Mouse (Mus musculus) forebrain, embryonic 12.5 days (tissue): ENCODE data around the gene Olfr1263. TPM values are rescaled to one million over a fixed set of nuclear protein-coding genes. Genes with fewer than 3 reads are reported as not detected.

Experiments used
- ATAC-seq: fragments of 200-750 bp; cut with Nextera tagmentation; 2 replicates; pipeline ENCODE4 v1.8.0; 2017; ENCODE audit warnings: moderate TSS enrichment; ENCODE audit not compliant: low FRiP score
- H3K27ac ChIP-seq: fragments of 300-500 bp; sonication (generic); 2 replicates; pipeline ENCODE4 v1.5.1; 2016; ENCODE audit warnings: mild to moderate bottlenecking
- H3K27me3 ChIP-seq: fragments of 300-500 bp; sonication (generic); 2 replicates; pipeline ENCODE4 v1.6.1; 2016; ENCODE audit warnings: mild to moderate bottlenecking
- H3K36me3 ChIP-seq: fragments of 300-500 bp; sonication (generic); replicated peaks from 2 replicates; pipeline ENCODE4 v1.6.1; 2016; ENCODE audit warnings: mild to moderate bottlenecking
- H3K4me1 ChIP-seq: fragments of 300-500 bp; sonication (generic); 2 replicates; pipeline ENCODE4 v1.6.1; 2016
- H3K4me2 ChIP-seq: fragments of 300-500 bp; sonication (generic); 2 replicates; pipeline ENCODE4 v1.6.1; 2016; ENCODE audit warnings: mild to moderate bottlenecking, moderate library complexity
- H3K4me3 ChIP-seq: fragments of 300-500 bp; sonication (generic); replicated peaks from 2 replicates; pipeline ENCODE4 v1.5.1; 2016; ENCODE audit warnings: mild to moderate bottlenecking
- H3K9ac ChIP-seq: fragments of 300-500 bp; sonication (generic); 2 replicates; pipeline ENCODE4 v1.6.1; 2016; ENCODE audit warnings: mild to moderate bottlenecking
- H3K9me3 ChIP-seq: fragments of 300-500 bp; sonication (generic); 2 replicates; pipeline ENCODE4 v1.6.1; 2016
- WGBS: fragments of 180-500 bp; shearing (Covaris S2); methylation state at CpG from one replicate; pipeline ENCODE4 v1.1.7; 2016; 5-methylcytosine and 5-hydroxymethylcytosine counted together
- polyA plus RNA-seq: library from polyadenylated mRNA; unstranded; fragments of >200 nt; fragmentation: Nextera tagmentation; extraction: Ambion mirVana; gene quantifications from 2 replicates; pipeline ENCODE4 v1.2.1, GENCODE M21; 2016

Olfr1263 gene
- polyA plus RNA-seq, result not detected in 2 replicates

DNA sequence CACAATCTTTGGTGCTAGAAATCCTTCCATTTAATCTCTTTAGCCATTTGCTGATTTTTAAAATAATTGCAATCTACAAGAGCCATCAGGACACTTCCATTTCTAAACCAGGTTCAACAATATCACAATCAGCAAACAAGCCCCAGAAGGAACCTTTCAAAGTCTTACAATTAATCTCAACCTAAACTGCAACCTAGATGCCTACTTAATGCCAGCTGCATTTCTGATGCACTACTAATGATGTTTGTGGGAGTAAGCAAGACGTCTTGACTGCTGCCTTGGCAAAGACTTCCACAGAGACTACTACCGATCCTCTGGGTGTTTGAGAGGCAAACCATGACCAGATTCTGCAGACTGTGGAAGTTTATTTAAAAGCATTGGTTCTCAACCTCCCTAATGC, at the start of gene Olfr1263:
Gene Olfr1263, plus strand, starts transcription at position 301 of the 400 bp plus-strand sequence.
- Histone ChIP-seq H3K9me3 (no peaks in the 10 kb centered on the region), H3K27ac (no peak within 1 kb of the TSS), H3K4me1 (no peaks in the 10 kb centered on the region), H3K4me3 (no peak within 1 kb of the TSS), H3K4me2 (no peak within 1 kb of the TSS), H3K36me3 (no peaks in the 10 kb centered on the region), H3K27me3 (no peaks in the 10 kb centered on the region), H3K9ac (no peak within 1 kb of the TSS)
- 79% methylated on average over 2 of the region's 2 CpGs for WGBS
- no peak for ATAC-seq

DNA sequence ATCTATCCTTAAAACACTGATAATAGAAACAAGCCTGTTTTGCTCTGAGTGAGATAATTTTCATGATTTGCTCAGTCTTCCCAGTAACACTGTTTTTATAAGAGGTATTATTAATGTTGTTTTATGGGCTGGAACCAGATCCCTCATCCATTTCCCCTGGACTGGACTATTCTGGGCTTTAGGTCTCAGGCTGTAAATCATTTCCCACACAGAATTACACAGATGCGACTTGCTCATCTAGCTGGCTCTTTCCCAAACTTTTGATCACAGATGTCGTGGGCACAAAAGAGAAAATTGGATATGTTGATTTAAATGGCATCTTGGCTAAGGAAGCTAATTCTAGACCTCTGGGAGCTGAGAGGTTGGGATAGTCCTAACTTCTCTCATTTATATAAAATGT, 37.7 kb upstream of the Olfr1263 start, which contains the start of gene Olfr1260:
Gene Olfr1260, plus strand, starts transcription at position 157 of the 400 bp plus-strand sequence.
- Histone ChIP-seq H3K4me1 (no peaks in the 10 kb centered on the region), H3K9me3 (no peaks in the 10 kb centered on the region), H3K36me3 (no peaks in the 10 kb centered on the region), H3K4me2 (no peak within 1 kb of the TSS), H3K27me3 (no peaks in the 10 kb centered on the region), H3K9ac (no peak within 1 kb of the TSS), H3K4me3 (no peak within 1 kb of the TSS), H3K27ac (no peak within 1 kb of the TSS)
- 88% methylated on average over 2 of the region's 2 CpGs for WGBS
- no peak for ATAC-seq

DNA sequence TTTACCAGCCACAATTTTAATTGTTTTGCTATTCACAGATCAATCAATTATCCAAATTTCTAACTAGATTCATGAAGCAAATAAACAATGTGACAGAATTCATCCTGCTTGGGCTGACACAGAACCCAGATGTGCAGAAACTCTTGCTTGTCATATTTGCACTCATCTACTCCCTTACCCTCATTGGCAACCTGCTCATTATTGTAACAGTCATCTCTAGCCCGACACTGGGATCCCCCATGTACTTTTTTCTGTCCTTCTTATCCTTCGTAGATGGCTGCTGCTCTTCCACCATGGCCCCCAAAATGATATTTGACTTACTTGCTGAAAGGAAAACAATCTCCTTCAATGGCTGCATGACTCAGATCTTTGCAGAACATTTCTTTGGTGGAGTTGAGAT, 34.2 kb upstream of the Olfr1263 start:
- no peak for ATAC-seq
- Histone ChIP-seq H3K9me3 (no peaks in the 10 kb centered on the region), H3K27ac (no peak overlapping the region), H3K36me3 (no peaks in the 10 kb centered on the region), H3K4me2 (no peak overlapping the region), H3K4me3 (no peak overlapping the region), H3K27me3 (no peaks in the 10 kb centered on the region), H3K9ac (no peak overlapping the region), H3K4me1 (no peaks in the 10 kb centered on the region)
- WGBS, result 90% methylated on average over 2 of the region's 2 CpGs

DNA sequence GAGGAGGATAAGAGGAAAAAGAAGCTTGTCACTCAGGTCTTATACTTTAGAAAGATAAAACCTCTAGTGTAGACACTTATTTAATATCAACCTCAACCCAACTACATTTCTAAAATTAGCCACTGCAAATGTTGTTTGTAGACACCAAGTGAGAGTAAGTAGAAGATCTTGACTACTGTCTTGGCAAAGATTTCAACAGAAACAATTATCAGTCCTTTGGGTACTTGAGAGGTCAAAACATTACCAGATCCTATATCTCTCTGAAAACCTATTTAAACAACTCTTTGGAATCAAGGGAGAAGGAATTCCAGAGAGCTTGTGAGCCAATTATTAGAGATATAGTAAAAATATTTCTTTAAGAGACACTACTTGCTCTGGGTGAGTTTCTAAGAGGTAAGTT, 21.0 kb upstream of the Olfr1263 start, which contains the start of gene Olfr1261:
Gene Olfr1261, plus strand, starts transcription at position 301 of the 400 bp plus-strand sequence.
- H3K36me3 ChIP-seq, result no peaks in the 10 kb centered on the region
- no peaks in the 10 kb centered on the region for H3K27me3 ChIP-seq
- H3K9ac ChIP-seq, result no peak within 1 kb of the TSS
- H3K9me3 ChIP-seq, result no peaks in the 10 kb centered on the region
- ATAC-seq, result no peak
- no peak within 1 kb of the TSS for H3K4me3 ChIP-seq
- H3K27ac ChIP-seq, result no peak within 1 kb of the TSS
- H3K4me2 ChIP-seq, result no peak within 1 kb of the TSS
- no peaks in the 10 kb centered on the region for H3K4me1 ChIP-seq

DNA sequence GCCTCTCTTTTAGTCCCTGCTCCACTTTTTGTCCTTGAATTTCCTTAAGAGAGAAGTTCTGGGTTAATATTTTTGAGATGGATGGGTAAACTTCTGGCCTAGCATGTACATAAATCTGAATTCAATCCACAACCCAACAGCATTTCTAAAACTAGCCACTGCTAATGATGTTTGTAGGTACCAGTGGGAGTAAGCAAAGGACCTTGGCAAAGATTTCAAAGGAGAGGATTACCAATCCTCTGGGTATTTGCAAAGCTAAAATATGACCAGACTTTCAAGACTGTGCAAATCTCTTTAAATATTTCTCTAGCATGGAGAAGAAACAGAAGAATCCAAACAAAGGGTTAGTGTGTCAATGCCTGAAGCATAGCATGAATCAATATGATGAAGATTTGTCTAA, 12.1 kb upstream of the Olfr1263 start, which contains the start of gene Olfr1262:
Gene Olfr1262, plus strand, starts transcription at position 301 of the 400 bp plus-strand sequence.
- H3K27ac ChIP-seq, result no peak within 1 kb of the TSS
- no peak within 1 kb of the TSS for H3K9ac ChIP-seq
- no peak within 1 kb of the TSS for H3K4me2 ChIP-seq
- H3K36me3 ChIP-seq, result no peaks in the 10 kb centered on the region
- no peaks in the 10 kb centered on the region for H3K27me3 ChIP-seq
- H3K4me3 ChIP-seq, result no peak within 1 kb of the TSS
- no peaks in the 10 kb centered on the region for H3K4me1 ChIP-seq
- ATAC-seq, result no peak
- H3K9me3 ChIP-seq, result no peaks in the 10 kb centered on the region

DNA sequence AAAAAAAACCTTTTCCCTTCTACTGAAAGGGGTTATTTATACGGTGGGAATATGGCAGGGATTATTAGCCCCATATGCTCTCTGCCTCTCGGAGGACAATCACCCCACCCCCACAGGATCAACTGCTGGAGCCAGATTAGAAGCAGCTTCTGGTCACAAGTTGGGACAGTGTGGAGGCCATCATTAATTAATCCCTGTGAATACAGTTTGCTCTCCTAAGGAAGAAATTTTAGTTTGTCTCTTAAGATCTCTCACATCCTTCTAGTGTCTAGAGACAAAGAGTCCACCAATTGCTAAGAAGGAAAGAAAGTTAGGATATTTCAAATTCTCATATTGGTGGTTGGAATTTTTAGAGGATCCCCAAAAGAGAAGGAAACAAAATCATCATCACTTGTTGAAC, 13.5 kb downstream of the Olfr1263 start, which contains the start of gene Olfr1264:
Gene Olfr1264, minus strand, starts transcription at position 101 of the 400 bp plus-strand sequence.
- no peaks in the 10 kb centered on the region for H3K9me3 ChIP-seq
- H3K4me3 ChIP-seq, result no peak within 1 kb of the TSS
- WGBS, result 76% methylated on average over 2 of the region's 2 CpGs
- no peaks in the 10 kb centered on the region for H3K27me3 ChIP-seq
- H3K4me1 ChIP-seq, result no peaks in the 10 kb centered on the region
- no peaks in the 10 kb centered on the region for H3K36me3 ChIP-seq
- no peak within 1 kb of the TSS for H3K27ac ChIP-seq
- no peak for ATAC-seq
- no peak within 1 kb of the TSS for H3K9ac ChIP-seq
- H3K4me2 ChIP-seq, result no peak within 1 kb of the TSS

DNA sequence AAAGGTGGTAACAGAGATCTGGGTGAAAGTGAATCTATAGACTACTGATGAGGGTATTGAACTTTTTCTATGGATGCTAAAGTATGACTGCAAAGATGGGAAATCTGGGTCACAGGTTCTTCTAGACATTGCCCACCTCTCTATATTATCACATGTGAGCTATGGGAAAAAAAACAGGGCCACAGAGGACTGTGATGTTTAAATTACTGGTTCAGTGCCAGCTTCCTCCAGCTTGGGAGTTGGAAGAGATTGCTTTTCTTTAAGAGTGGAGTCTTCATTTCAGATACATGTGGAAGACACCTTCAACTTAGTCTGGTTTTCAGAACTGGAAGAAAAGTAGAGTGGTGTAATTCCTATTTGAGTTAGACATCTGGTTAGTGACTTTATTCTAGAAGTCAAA, 23.1 kb downstream of the Olfr1263 start, which contains the start of gene Olfr1265:
Gene Olfr1265, plus strand, starts transcription at position 301 of the 400 bp plus-strand sequence.
- Histone ChIP-seq H3K4me2 (no peak within 1 kb of the TSS), H3K27ac (no peak within 1 kb of the TSS), H3K4me1 (no peaks in the 10 kb centered on the region), H3K4me3 (no peak within 1 kb of the TSS), H3K9me3 (no peaks in the 10 kb centered on the region), H3K36me3 (no peaks in the 10 kb centered on the region), H3K27me3 (no peaks in the 10 kb centered on the region), H3K9ac (no peak within 1 kb of the TSS)
- no peak for ATAC-seq

DNA sequence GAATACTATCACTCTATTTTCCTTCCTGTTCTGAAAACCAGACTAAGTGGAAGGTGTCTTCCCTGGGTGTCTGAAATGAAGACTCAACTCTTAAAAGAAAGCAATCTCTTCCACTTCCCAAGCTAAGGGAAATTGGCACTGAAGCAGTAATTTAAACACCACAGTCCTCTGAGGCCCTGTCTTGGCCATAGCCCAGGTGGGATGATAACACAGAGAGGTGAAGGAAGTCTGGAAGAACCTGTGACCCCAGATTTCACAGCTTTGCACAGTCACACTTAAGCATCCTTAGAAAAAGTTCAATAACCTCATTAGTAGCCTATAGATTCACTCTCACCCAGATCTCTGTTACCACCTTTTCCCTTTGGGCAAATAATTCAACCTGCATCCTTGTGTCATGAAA, 51.6 kb downstream of the Olfr1263 start, which contains the start of gene Olfr140:
Gene Olfr140, minus strand, starts transcription at position 101 of the 400 bp plus-strand sequence.
- Histone ChIP-seq H3K4me1 (no peaks in the 10 kb centered on the region), H3K9me3 (no peaks in the 10 kb centered on the region), H3K36me3 (no peaks in the 10 kb centered on the region), H3K27ac (no peak within 1 kb of the TSS), H3K4me3 (no peak within 1 kb of the TSS), H3K27me3 (no peaks in the 10 kb centered on the region), H3K4me2 (no peak within 1 kb of the TSS), H3K9ac (no peak within 1 kb of the TSS)
- no peak for ATAC-seq

Other genes starting within 250 kb of the Olfr1263 start
- not detected in 2 replicates for gene Olfr1254, start 218.5 kb upstream of the Olfr1263 start, polyA plus RNA-seq
- gene Olfr1255, start 200.1 kb upstream of the Olfr1263 start, polyA plus RNA-seq, result not detected in 2 replicates
- not detected in 2 replicates for gene Olfr1256, start 170.6 kb upstream of the Olfr1263 start, polyA plus RNA-seq
- 0.10 TPM in 1 of 2 replicates, not detected in the other for gene Olfr48, start 163.9 kb upstream of the Olfr1263 start, polyA plus RNA-seq
- gene Olfr1257, start 133.7 kb upstream of the Olfr1263 start, polyA plus RNA-seq, result not detected in 2 replicates
- gene Olfr1258, start 84.8 kb upstream of the Olfr1263 start, polyA plus RNA-seq, result not detected in 2 replicates
- not detected in 2 replicates for gene Olfr1259, start 63.5 kb upstream of the Olfr1263 start, polyA plus RNA-seq
- gene Olfr1260, start 37.8 kb upstream of the Olfr1263 start, polyA plus RNA-seq, result not detected in 2 replicates
- gene Olfr1261, start 20.9 kb upstream of the Olfr1263 start, polyA plus RNA-seq, result not detected in 2 replicates
- not detected in 2 replicates for gene Olfr1262, start 12.0 kb upstream of the Olfr1263 start, polyA plus RNA-seq
- gene Olfr1264, start 13.4 kb downstream of the Olfr1263 start, polyA plus RNA-seq, result not detected in 2 replicates
- gene Olfr1265, start 23.2 kb downstream of the Olfr1263 start, polyA plus RNA-seq, result not detected in 2 replicates
- gene Olfr140, start 51.5 kb downstream of the Olfr1263 start, polyA plus RNA-seq, result not detected in 2 replicates
- gene Olfr1269, start 109.3 kb downstream of the Olfr1263 start, polyA plus RNA-seq, result not detected in 2 replicates
- 0.10 TPM in 1 of 2 replicates, not detected in the other for gene Olfr32, start 130.2 kb downstream of the Olfr1263 start, polyA plus RNA-seq
- gene Olfr1270, start 141.0 kb downstream of the Olfr1263 start, polyA plus RNA-seq, result not detected in 2 replicates
- gene Olfr1506, start 212.4 kb downstream of the Olfr1263 start, polyA plus RNA-seq, result not detected in 2 replicates
- not detected in 2 replicates for gene Olfr142, start 245.5 kb downstream of the Olfr1263 start, polyA plus RNA-seq